Mouse (Mus musculus) liver, postnatal 0 days (tissue): ENCODE results near the gene Adam10. TPM values are rescaled to one million over a fixed set of nuclear protein-coding genes. Genes with fewer than 3 reads are reported as not detected.

ENCODE experiments used
- ATAC-seq: fragments of 200-750 bp; cut with Nextera tagmentation; 2 replicates; pipeline ENCODE4 v1.8.0; 2017; ENCODE audit warnings: mild to moderate bottlenecking, moderate library complexity
- DNase-seq: peaks from one replicate; pipeline ENCODE4 v3.0.0-alpha.2; 2016
- H3K27ac ChIP-seq: fragments of 300-500 bp; sonication (generic); 2 replicates; pipeline ENCODE4 v1.5.1; 2014; ENCODE audit warnings: antibody characterized with exemption, moderate library complexity, mild to moderate bottlenecking, low read depth
- H3K27me3 ChIP-seq: fragments of 300-500 bp; sonication (generic); 2 replicates; pipeline ENCODE4 v1.6.1; 2014; ENCODE audit warnings: low read length, control low read depth, mixed read lengths; ENCODE audit not compliant: insufficient read depth
- H3K36me3 ChIP-seq: fragments of 300-500 bp; sonication (generic); replicated peaks from 2 replicates; pipeline ENCODE4 v1.6.1; 2014; ENCODE audit warnings: mild to moderate bottlenecking, control low read depth, low read length, moderate library complexity, mixed read lengths; ENCODE audit not compliant: insufficient read depth
- H3K4me1 ChIP-seq: fragments of 300-500 bp; sonication (generic); 2 replicates; pipeline ENCODE4 v1.6.1; 2014; ENCODE audit warnings: antibody characterized with exemption, mild to moderate bottlenecking, control low read depth; ENCODE audit not compliant: insufficient read depth
- H3K4me2 ChIP-seq: fragments of 300-500 bp; sonication (generic); 2 replicates; pipeline ENCODE4 v1.6.1; 2014; ENCODE audit warnings: low read depth, mild to moderate bottlenecking, low read length, moderate library complexity, mixed read lengths
- H3K4me3 ChIP-seq: fragments of 300-500 bp; sonication (generic); 2 replicates; pipeline ENCODE4 v1.5.1; 2014; ENCODE audit warnings: low read depth, low read length
- H3K9ac ChIP-seq: fragments of 300-500 bp; sonication (generic); replicated peaks from 2 replicates; pipeline ENCODE4 v1.6.1; 2014; ENCODE audit warnings: mild to moderate bottlenecking, moderate library complexity
- H3K9me3 ChIP-seq: fragments of 300-500 bp; sonication (generic); 2 replicates; pipeline ENCODE4 v1.6.1; 2016; ENCODE audit warnings: mild to moderate bottlenecking, control low read depth, low read length, mixed read lengths
- CTCF ChIP-seq: sonication (generic); IDR thresholded peaks from 2 replicates; pipeline ENCODE4 v1.5.1; 2016; ENCODE audit warnings: antibody characterized with exemption, low read depth
- EP300 ChIP-seq: IDR thresholded peaks from 2 replicates; pipeline ENCODE4 v1.6.1; 2016; ENCODE audit warnings: antibody characterized with exemption, low read depth, mild to moderate bottlenecking
- WGBS: fragments of 180-500 bp; shearing (Covaris S2); extraction: QIAGEN DNeasy Blood & Tissue Kit; methylation state at CpG from one replicate; pipeline ENCODE4 v1.1.7; 2014; ENCODE audit not compliant: insufficient replicate concordance; 5-methylcytosine and 5-hydroxymethylcytosine counted together
- polyA plus RNA-seq: library from polyadenylated mRNA; unstranded; fragments of >200 nt; fragmentation: Nextera tagmentation; extraction: Ambion mirVana; gene quantifications from 2 replicates; pipeline ENCODE4 v1.2.1, GENCODE M21; 2015

The Adam10 gene
- polyA plus RNA-seq, 1 experiment from 2014 or later, result 36.7 TPM

DNA sequence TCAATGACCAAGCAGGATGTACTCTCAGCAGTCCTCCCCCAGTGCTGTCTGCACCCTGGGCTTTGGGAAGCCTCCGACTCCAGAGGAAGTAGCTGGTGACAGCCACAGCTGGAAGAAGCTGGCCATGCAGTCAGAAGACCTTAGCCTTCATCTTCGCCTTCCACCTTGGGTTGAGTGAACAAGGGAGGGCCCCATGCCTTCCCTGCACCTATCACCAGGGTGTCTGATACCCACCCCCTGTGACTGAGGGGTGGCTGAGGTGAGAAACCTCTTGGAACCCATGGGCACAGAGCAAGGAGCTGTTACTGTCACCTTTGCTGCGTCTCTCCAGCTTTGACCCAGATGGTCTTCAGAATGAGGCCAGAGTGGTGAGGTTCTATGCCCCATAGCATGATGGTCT, 123.0 kb downstream of the Adam10 start:
- H3K4me1 ChIP-seq, result no peaks in the 10 kb centered on the region
- no peak overlapping the region for H3K4me2 ChIP-seq
- WGBS, result 75% methylated on average over 3 of the region's 3 CpGs
- H3K27ac ChIP-seq, result no peak overlapping the region
- H3K9ac ChIP-seq, result no peak overlapping the region
- peaks cover 4% of the 10 kb centered on the region; the same call in 1 of the 2 replicates for H3K36me3 ChIP-seq
- ATAC-seq, result no peak
- DNase-seq, result no peak
- no peak for TF ChIP-seq CTCF
- no peak for TF ChIP-seq EP300
- H3K27me3 ChIP-seq, result no peaks in the 10 kb centered on the region
- no peaks in the 10 kb centered on the region for H3K9me3 ChIP-seq
- H3K4me3 ChIP-seq, result no peak overlapping the region

GRCm38 (mm10) chr9:70802816-70803215, 124.0 kb downstream of the Adam10 start:
- Histone ChIP-seq H3K27me3 (no peaks in the 10 kb centered on the region), H3K36me3 (peaks cover 4% of the 10 kb centered on the region; the same call in 1 of the 2 replicates), H3K4me3 (no peak overlapping the region), H3K9ac (no peak overlapping the region), H3K4me2 (no peak overlapping the region), H3K9me3 (no peaks in the 10 kb centered on the region), H3K4me1 (no peaks in the 10 kb centered on the region), H3K27ac (no peak overlapping the region)
- WGBS, result 76% methylated on average over 3 of the region's 3 CpGs
- DNase-seq (no peak), ATAC-seq (no peak)
- no peak for TF ChIP-seq EP300
- TF ChIP-seq CTCF, result no peak

GRCm38 (mm10) chr9:70806069-70806468, 127.3 kb downstream of the Adam10 start:
- 46% methylated on average over 1 of the region's 1 CpGs for WGBS
- Histone ChIP-seq H3K4me1 (no peaks in the 10 kb centered on the region), H3K27me3 (no peaks in the 10 kb centered on the region), H3K27ac (no peak overlapping the region), H3K9ac (no peak overlapping the region), H3K9me3 (no peaks in the 10 kb centered on the region), H3K36me3 (peaks cover 9% of the 10 kb centered on the region; the same call in 1 of the 2 replicates), H3K4me3 (no peak overlapping the region), H3K4me2 (no peak overlapping the region)
- DNase-seq (no peak), ATAC-seq (no peak)
- TF ChIP-seq CTCF (no peak), EP300 (no peak)

- TF ChIP-seq EP300, result no peak
- TF ChIP-seq CTCF, result no peak
- no peaks in the 10 kb centered on the region for H3K27me3 ChIP-seq
- no peak overlapping the region for H3K4me3 ChIP-seq
- DNase-seq, result no peak
- H3K27ac ChIP-seq, result no peak overlapping the region
- 70% methylated on average over 11 of the region's 11 CpGs for WGBS
- H3K4me1 ChIP-seq, result no peaks in the 10 kb centered on the region
- H3K36me3 ChIP-seq, result peaks cover 11% of the 10 kb centered on the region; the same call in 1 of the 2 replicates
- no peak overlapping the region for H3K9ac ChIP-seq
- no peak for ATAC-seq
- no peak overlapping the region for H3K4me2 ChIP-seq
- H3K9me3 ChIP-seq, result no peaks in the 10 kb centered on the region
Observed at GRCm38 (mm10) chr9:70807714-70808113, 128.9 kb downstream of the Adam10 start.

- Histone ChIP-seq H3K4me3 (no peak overlapping the region), H3K4me1 (0 out of 2 replicates have a peak, but pooled peaks cover 5% of the 10 kb centered on the region), H3K36me3 (0 out of 2 replicates have a peak, but pooled peaks cover 8% of the 10 kb centered on the region), H3K9me3 (no peaks in the 10 kb centered on the region), H3K27me3 (no peaks in the 10 kb centered on the region), H3K4me2 (no peak overlapping the region), H3K27ac (no peak overlapping the region), H3K9ac (no peak overlapping the region)
- peak; percentile 60 for DNase-seq
- 81% methylated on average over 12 of the region's 12 CpGs for WGBS
- peak; percentile 36 for ATAC-seq
- TF ChIP-seq EP300, result no peak
Observed at GRCm38 (mm10) chr9:70812551-70812950, 133.8 kb downstream of the Adam10 start.

DNA sequence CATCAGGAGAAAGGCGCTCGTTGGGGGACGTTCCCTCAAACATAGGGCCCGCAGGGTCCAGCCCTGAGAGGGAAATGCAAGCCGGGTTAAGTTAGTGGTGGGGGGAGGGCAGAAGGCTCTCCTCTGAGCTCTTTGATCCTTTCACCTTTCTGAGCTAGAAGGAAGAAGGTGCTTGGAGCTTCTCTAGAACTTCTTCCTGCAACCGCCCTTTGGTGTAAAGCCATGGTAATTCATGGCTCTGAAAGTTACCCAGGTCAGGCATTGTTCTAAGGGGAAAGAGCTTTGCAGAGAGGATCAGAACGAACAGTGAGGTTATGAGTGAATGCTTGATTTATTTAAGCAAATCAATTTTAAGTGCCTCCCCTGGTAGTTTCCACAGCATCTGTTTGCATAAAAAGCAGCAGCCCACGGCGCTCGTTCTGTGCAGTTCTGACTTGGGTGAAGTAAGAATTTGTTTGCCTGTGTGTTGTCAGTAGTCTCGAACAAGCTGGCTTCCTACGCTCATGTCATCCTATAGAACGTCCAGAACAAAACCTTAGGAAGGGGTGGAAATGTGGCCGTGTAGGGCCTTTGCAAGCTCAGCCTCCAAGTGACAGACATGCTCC, 138.0 kb downstream of the Adam10 start:
- H3K4me3 ChIP-seq, result no peak overlapping the region
- TF ChIP-seq CTCF (no peak), EP300 (no peak)
- no peaks in the 10 kb centered on the region for H3K9me3 ChIP-seq
- 0 out of 2 replicates have a peak, but pooled peaks cover 5% of the 10 kb centered on the region for H3K4me1 ChIP-seq
- no peaks in the 10 kb centered on the region for H3K27me3 ChIP-seq
- no peak overlapping the region for H3K27ac ChIP-seq
- ATAC-seq (no peak), DNase-seq (no peak)
- H3K4me2 ChIP-seq, result no peak overlapping the region
- no peak overlapping the region for H3K9ac ChIP-seq
- H3K36me3 ChIP-seq, result 0 out of 2 replicates have a peak, but pooled peaks cover 3% of the 10 kb centered on the region
- WGBS, result 76% methylated on average over 14 of the region's 14 CpGs

- no peak for ATAC-seq
- no peak for DNase-seq
- H3K9me3 ChIP-seq, result no peaks in the 10 kb centered on the region
- H3K36me3 ChIP-seq, result 0 out of 2 replicates have a peak, but pooled peaks cover 3% of the 10 kb centered on the region
- WGBS, result 86% methylated on average over 1 of the region's 1 CpGs
- H3K4me1 ChIP-seq, result 0 out of 2 replicates have a peak, but pooled peaks cover 5% of the 10 kb centered on the region
- H3K4me2 ChIP-seq, result no peak overlapping the region
- no peak overlapping the region for H3K4me3 ChIP-seq
- no peak overlapping the region for H3K9ac ChIP-seq
- H3K27ac ChIP-seq, result no peak overlapping the region
- no peaks in the 10 kb centered on the region for H3K27me3 ChIP-seq
- TF ChIP-seq EP300, result no peak
- no peak for TF ChIP-seq CTCF
Observed at GRCm38 (mm10) chr9:70817396-70817795, 138.6 kb downstream of the Adam10 start.
